Mouse (Mus musculus) WW6 (cell line): ENCODE results near the gene Dab2.

Experiments
- DNase-seq: peaks from one replicate; pipeline ENCODE4 v3.0.0-alpha.2; 2013; ENCODE audit warnings: low read depth, low spot score

The Dab2 gene

DNA sequence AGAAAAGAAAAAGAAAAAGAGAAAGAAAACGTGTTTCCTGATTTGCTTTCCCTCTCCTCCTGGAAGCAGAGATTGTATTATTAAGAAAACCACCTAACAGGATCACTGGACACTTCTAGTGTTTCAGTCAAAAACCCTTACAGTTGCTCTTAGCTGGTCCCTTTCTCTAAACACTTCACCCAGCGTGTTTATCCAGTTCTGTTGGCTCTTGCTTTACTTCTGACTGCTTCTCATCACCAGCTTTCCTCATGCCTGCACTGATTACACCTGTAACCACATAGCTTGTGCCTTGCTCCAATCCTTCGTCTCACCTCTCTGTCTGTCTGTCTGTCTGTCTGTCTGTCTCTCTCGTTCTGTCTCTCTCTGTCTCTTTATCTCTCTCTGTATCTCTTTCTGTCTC is 25.9 kb downstream of the Dab2 start:
- no peak for DNase-seq

DNA sequence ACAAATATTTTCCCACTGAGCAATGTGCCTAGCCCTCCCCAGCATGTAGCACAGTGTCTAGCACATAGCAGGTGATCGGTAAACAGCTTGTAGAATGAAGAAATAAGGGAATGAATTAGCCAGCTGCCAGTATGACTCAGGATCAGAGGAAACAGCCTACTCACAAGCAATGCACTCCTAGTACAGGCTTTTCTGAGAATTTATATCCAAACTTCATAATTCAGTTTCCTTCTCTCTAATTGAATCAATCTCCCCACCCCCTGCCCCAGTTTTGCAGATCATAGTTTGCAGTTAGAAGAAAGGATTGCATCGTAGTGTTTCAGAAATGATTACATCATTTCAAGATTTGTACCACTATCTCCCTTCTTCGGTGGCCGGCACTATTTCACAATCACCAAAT is 26.4 kb downstream of the Dab2 start:
- no peak for DNase-seq

DNA sequence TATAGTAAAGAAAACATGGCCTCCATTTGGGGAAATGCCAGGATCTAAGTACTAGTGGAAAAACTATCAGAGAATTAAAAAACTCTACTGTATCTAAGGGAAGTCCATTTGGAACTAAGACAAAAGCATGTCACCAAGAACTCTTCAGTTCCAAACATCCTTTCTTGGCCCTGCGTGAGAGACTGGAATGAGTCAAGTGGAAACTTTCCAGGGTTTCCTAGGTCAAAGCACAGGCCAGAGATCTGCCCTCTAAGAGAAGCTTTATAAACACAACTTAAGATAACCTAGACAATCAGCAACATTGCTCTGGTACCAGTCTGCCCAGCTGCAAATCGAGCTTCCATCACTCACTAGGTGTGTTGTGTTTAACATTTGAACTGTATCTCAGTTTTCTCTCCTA is 31.8 kb downstream of the Dab2 start:
- no peak for DNase-seq

DNA sequence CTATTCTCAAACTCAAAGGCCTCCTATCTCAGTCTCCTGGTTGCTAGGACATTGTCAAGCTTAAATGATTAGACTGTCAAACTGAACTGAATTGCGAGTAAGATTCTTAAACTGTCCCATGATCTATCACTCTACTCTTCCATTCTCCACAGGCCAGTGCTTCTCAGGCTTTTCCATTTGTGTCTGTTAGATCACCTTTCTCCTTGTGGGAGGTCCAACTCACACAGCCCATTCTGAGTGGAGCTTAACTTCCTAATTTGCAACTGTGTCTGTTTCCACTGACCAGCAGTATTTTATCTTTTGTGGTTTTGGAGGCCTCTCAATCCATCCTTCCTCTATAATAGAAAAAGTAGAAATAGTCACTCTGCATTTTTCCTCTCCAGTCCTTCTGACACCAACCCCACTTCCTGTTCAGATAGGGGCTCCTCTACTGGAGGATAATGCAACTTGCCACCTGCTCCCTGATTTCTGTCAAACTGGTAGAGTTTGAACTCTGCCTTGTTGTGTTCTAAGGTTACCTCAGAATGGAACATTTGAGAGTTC is 35.1 kb downstream of the Dab2 start:
- DNase-seq, result no peak

DNA sequence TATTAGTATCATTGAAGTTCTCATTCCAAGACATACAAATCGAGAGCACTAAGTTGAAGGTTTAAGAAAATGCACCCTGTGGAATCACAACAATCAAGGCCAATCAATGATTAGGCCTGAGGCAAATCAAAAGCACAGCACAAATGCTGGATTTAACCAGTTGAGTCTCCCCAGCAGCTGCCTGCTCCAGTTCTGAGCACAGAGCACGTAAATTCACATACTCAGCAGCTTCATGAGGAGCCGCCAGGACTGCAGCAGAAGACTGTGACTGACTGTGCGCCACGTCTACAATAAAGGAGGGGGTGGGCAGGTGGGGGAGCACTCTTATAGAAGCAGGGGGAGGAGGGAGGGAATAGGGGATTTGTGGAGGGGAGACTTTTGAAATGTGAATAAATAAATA is 40.2 kb downstream of the Dab2 start:
- no peak for DNase-seq

DNA sequence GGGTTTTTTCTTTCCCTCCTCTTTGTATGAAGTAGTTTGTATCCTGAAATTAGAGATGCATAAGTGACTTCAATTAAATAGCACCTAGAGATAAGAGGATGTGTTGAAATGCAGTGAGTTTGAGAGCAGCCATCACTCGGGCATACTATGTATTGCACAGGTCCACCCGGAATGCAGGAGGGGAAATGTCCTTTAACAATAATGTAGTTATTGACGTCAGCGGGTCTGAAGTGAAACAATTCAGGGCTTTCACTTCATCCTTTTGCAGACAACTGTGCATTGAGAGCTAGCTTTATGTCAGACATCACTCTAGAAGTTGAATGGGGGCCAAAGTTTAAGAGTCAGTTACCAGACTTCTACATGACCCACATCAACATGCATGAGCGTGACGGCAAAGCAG is 40.8 kb downstream of the Dab2 start:
- DNase-seq, result no peak

DNA sequence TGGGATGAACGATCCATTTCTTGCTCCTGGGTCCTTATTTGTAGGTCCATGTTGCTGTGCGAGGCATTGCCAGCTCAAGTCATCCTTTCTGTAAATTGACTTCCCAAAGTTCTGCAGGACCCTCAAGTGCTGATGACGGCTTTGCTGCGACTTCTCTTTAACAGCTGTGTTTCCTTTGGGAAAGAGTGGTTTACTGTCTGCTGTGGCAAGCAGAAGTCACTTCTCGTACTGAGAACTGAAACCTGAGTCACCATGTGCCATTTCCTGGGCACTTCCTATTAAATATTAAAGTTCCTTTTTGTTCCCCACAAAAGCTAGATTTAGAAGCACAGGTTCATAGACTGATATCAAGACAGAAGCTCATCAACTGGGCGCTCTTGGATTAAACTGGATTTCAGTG is 41.8 kb downstream of the Dab2 start:
- DNase-seq, result no peak

DNA sequence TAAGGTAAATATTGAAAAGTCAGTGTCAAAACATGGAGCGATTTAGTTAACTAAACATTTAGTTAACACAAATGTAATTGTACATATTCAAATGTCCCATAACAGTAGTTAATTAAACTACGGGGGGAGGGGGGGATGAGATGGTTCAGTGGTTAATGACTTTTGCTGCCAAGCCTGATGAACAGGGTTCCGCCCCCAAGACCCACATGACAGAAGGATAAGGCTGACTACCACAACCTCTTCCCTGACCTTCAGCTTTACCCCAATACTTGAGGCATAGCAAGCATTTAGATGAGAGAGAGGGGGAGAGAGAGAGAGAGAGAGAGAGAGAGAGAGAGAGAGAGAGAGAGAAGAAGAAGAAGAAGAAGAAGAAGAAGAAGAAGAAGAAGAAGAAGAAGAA is 54.3 kb downstream of the Dab2 start:
- DNase-seq, result no peak

DNA sequence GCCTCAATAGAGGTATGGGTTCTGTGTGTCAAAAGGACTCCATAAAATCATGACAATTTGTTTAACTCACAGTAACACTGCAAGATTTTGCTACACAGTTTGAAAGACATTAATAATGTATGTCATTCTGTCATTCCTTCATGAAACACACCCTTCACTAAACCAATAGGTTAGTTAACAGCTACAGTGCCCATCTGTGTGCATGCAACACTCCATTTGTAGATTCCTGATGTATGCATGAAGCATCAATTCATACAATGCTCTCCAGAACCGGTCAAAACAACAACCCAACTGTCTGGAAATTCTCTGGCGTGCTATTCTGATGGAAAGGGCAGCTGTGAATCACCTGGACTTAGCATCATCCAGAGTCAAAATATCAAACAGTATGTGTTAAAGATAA is 60.3 kb downstream of the Dab2 start:
- DNase-seq, result no peak

DNA sequence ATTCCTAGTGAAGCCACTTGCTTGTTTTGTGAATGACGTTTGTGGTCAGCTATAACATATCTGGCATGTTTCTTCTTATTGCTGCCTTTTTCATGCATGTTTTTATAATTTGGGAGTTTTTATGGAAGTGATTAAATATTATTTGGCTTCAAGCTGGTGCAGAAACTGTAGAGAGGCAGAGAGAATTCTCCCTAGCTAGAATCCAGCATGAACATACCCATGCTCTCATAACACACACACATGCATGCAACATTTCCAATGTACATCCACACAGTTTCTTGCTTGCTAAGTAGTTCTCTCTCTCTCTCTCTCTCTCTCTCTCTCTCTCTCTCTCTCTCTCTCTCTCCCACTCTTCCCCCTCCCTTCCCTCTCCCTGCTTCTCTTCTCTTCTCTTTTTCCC is 70.4 kb downstream of the Dab2 start:
- DNase-seq, result no peak

DNA sequence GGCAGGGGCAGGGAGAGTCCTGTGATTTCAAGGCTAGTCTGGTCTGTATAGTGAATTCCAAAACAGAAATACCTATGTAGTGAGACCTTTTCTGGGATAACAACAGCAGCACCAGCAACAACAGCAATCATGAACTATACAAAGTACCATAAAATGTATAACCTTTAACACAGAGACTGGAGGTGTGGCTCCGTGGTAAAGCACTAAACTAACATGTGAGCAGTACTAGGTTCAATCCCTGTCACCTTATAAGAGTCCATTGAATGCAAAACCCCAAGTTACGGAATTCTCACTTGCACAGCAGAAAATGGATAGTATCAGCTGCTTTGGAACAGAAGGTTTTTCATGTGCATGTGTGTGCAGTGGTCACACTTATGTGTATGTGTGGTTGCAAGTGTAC is 71.9 kb downstream of the Dab2 start:
- no peak for DNase-seq

DNA sequence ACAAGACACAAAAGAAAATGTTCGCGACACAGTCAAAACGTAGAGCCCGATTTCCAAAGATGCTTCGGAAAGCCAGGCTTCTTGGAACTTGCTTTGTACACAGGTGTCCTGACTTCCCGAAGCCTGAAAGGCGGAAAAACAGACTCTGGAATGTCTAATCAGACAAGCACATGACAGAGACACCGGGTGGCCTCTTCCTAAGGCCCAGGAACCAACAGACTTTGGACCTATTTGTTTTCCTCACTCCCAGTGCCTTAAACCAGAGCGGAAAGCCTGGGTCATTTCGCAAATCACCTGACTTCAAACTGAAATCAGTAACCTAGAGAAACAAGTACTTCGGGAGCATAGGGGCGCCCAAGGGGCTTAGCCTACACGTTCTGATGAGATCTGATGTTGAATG is 75.4 kb downstream of the Dab2 start:
- no peak for DNase-seq

DNA sequence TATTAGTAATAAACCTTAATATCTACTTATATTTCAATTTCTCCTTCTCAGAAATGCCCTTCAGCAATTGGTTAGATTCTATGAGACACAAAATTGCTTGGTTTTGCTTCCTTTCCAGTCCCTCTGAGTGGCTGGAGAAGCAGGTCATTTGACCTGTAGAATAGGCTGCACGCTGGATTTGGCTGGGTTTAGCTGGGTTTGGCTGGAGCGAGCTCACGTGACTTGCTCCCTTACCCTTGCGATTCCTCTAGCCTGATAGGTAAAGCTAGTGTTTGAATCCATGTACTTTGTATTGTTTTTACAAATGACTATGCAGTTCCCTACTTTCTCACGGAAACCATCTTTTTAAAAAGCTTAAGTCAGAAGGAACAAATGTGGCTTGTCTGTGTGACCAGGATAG is 76.4 kb downstream of the Dab2 start:
- no peak for DNase-seq

DNA sequence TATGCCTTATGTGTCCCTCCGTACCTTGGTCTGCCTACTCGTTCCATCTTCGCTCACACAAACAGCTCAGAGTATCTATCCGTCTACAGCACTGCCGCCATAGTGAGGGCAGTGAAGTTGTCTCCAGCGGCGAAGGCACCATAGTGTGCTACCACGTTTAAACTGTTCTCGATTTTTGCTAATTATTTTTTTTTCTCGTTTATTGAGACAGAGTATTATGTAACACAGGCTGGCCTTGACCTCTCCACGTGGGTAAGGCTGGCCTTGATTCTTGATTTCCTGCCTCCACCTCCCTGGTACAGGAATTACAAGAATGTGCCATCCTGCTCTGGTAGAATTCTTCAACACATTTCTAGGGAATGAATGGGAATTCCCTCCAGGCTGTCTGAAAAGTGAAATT is 77.2 kb downstream of the Dab2 start:
- no peak for DNase-seq

DNA sequence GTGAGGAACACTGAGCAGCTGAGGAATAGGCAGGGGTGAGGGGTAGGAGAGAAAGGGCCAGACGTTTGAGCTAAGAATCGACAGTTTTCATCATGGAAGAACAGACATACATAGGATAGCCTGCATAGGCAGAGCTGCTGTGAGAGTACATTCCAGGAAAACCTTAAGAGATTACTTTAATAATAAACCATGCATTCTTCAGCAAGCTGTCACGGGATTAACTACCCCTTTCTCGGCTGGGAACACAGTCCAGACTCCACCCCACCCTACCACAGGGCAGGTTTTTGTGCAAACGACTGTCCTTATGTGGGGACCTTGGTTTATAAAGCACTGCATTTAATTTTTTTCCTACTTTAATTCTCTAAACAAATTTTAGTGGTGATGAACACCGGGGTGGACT is 84.4 kb downstream of the Dab2 start:
- DNase-seq, result no peak

DNA sequence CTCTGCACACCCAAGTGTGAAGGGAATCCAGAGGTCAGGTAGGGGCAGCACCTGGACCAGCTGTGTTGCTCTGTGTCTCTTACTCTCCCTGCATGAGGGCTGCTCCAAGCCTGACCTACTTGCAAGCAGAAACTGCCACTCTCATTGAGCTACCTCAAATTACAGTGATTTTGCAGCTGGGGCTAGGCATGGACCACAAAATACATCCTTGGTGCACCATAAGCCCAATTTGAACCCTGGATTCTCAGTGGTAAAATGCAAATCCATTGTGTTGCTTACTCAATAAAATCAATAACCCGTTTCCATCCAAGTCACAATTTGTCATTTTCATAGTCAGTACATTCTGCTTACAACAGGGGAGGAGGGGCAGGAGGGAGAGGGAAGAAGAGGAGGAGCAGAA is 85.7 kb downstream of the Dab2 start:
- no peak for DNase-seq

DNA sequence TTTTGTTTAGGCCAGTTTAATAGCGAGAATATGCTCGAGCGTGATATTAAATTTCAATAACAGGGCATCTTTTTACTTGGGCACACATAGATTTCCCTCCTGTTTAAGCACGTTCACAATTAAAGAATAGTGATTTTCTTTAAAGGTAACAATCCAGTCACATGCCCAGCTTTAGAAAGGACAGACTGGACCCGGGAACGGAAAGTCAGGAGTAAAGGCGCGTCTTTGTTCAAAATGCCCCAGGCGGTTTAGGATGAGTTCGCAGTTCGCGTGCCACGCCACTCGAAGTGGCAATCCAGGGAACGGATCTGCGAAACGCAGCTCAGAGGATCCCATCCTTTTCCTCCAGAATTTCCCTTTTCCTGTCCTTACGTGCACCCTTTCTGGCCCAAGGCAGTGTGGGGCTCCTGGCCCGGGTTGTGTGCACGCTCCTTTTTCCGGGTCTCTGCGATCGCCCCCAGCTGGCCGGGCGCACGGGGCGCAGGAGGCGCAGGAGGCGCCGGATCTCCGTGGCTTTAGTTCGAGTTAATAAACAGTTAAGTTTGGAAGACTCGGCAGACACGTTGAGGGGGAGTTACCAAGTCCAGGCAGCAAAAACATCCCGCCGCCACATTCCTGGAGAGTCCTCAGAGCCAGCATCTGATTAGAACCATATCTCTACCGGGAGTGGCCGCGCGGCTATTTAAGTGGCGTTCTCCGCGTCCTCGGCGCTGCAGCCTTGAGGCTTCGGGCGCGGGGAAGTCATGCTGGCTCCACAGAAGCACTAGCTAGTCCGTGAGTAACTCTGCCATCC is 86.8 kb downstream of the Dab2 start:
- peak; percentile 38 for DNase-seq

DNA sequence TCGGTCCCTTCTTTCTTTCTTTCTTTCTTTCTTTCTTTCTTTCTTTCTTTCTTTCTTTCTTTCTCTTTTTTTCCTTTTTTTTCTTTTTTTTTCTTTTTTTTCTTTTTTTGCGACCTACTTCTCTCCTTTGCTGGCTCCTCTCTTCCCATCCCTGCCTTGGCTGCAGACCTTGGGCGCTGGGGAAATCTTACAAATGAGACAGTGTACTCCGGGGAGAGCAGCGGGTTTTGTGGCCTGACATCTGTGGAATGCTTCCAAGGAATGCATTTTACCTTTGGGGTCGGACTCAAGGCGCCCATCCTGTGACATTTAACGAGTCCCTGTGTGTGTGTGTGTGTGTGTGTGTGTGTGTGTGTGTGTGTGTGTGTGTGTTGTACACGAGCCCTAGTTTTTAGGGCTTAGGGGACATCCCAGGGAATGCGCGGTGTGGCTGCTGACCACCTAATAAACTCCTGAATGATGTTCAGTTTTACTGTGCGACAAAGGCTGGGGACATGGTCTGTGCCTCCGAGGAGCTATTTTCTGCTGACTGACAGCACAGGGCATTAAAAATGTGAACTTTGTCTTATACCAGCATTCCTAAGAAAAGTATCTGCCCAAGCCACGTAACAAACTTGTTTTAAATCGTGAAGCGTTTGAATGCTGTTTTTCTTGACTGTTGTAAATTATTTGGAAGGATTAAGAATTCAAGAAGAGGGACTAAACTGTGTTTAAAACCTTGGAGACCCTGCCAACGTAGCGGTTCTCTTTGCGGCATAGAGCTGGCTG is 87.6 kb downstream of the Dab2 start:
- no peak for DNase-seq

DNA sequence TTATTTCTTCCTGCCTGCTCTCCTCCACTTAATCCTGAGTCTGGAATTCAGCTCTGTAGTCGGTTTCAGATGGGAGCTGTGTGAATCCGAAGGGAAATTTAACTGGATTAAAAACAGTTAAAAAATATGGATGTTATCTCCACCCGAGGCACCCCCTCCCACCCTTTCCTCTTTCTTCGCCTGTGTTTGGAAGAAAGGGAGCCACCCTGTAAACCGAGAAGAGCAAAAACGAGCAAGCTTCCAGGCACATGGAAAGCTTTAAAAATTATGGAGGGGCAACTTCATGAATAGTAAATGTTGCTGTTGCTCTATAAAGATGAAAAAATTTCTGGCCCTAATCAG is 88.1 kb downstream of the Dab2 start:
- no peak for DNase-seq

DNA sequence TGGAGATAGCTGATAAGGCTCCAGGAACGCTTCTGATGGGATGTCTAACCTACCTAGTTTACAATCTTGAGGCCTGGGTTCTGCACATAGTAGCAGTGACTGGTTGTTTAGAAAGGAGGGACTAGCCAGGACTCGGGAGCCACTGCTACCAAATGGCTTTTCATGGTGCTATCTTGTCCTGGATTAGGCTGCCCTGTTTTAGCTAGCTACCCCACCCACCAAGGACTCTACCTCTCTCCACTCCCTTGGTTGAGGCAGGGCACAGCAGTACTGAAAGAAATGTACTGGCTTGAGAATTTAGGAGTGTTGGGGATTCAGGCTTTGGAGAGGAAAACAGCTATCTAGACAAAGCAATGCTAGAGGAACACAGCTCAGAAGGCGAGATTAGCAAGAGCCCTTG is 88.6 kb downstream of the Dab2 start:
- DNase-seq, result no peak

DNA sequence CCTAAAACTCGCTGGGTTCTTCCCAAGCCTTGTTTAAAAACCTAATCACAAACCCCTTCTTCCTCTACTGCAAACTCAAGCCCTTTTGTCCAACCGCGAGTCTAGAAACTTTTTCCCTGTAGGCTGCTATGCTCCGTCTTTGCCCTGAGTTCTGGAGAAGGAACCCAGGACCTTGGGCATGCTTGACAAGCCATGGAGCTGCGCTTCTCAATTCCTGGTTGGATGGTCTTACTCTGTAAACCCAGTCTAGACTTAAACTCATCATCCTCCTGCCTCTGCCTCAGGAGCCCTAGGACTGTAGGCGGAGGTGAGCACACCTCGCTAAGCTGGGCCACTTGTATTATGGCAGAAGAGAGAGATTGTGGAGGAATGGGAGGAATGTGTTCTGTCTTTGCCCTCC is 89.0 kb downstream of the Dab2 start:
- DNase-seq, result no peak

DNA sequence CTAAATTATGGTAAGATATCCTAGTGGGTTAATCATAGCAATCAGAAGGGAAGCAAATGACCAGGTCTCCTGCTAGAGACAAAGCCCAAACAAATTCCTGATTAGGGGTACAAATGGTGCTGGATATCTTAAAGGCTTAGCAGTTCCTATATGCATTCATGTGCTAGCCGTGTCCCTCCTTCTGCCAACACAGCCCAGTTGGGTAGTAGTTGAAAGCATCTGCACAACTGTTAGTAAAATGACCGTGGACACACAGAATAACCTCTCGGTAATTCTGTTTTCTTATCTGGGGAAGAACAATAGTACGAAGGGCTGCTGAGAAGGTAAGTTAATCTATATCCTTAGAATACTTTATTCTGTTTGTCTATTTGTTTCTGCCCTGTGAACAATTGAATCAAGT is 90.5 kb downstream of the Dab2 start:
- no peak for DNase-seq

DNA sequence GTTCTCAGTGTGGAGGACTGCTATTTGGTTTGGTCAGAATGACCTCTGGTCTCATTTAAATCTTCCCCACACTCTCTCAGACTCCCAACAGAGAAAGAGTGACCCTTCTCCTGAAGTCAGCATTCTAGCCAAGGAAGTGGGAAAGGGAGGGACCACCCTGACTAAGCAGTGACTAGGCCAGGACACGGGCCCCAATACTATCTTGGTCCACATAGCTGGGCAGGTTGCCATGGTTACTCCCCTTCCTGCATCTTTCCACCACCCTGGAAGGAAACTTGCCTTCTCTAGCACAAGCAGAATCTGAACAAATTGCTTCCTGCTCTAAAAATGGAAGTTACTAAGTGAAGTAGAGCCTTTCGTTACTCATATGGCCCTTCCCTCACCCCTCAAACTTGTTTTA is 91.1 kb downstream of the Dab2 start:
- DNase-seq, result no peak
